Mouse (Mus musculus): ENCODE data around the gene Gabra4. TPM values are rescaled to one million over a fixed set of nuclear protein-coding genes. Genes with fewer than 3 reads are reported as not detected.

The Gabra4 gene
- total RNA-seq, 2 experiments from 2014 or later, result not detected

Other genes starting within 250 kb of the Gabra4 start
- gene Cox7b2, start 110.1 kb downstream of the Gabra4 start, total RNA-seq (2021), result not detected
- gene Gabrb1, start 195 bp downstream of the Gabra4 start, total RNA-seq (2021), result not detected

All from gastrocnemius, postnatal 25 days (tissue).